Mouse (Mus musculus): ENCODE measurements around the gene Ror1.
A peak's percentile ranks its signal among the peaks of the same experiment; 100 is the strongest.

The Ror1 gene

DNA sequence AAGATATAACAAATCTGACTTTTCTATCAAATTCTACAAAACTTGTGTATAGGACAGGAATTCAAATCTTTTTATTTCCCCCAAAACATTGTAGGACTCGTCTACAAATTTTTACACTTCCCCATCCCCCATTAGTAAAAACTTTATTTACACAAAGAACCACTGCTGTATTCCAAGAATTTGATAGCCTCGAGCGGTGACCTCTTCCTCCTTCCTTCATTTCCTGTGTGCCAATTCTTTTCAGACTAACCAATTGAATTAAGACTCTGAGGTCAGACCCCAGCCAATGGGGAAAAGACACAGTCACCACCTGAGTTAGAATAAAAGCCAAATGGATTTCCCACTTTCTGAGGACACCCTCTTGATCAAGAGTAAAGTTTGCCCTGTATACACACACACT lies 302.5 kb downstream of the Ror1 start:
- no peak for DNase-seq

DNA sequence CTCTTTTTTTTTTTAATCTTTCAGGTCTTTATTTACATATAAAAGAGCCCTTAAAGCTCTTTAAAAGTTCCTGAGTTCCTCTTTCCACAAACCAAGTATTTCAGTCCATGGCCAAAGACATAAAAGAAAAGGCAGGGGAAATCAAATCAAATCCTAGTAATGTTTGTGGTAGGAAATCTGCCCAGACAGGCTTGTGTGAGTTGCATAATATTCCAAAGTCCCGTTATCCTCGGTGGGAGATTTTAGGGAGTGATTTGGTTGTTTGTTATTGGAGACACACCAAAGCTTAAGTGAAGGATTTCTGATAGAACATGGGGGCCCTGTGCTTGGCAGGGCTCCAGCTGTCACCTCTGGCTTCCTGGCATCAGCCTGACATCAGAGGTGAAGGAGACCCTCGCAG lies 305.5 kb downstream of the Ror1 start:
- no peak for DNase-seq

DNA sequence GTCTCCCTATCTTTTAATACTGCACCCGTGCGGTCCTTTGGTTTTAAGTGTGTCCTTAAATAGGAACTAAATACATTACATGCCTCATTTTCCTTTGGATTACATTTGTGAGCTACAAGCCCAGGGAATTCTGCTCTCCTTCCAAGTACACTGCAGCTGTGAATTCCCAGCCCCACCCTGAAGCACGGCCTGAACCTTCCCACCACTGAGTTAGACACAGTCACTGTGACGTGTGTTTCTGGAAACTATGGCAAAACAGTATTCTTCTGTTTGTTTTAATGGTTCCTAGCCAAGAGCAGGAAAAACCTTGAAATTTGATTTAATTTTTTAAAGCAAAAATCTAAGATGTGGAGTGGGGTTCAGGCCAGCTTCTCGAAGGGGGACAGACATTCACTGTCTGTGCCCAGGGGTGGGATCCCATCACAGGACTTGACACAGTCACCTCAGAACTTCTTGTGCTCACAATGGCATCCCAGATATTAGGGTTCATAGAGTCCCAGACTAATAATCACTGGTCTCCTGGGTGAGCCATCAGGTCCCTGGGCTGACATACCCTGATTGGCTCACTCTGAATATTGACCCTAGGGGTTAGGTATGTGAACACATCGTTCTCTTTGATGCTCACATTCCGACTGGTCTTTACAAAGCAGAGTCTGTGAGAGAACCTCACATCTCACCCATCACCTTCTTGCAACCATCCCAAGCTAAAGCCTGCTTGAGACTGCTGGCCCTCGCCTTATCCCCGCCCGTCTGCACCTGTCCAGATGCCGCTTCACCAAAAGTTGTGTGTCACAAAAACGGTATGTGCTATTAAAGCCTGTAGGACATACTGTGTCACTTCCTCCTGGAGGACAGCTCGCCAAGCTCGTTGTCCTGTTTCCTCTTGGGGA lies 306.2 kb downstream of the Ror1 start:
- no peak for DNase-seq

DNA sequence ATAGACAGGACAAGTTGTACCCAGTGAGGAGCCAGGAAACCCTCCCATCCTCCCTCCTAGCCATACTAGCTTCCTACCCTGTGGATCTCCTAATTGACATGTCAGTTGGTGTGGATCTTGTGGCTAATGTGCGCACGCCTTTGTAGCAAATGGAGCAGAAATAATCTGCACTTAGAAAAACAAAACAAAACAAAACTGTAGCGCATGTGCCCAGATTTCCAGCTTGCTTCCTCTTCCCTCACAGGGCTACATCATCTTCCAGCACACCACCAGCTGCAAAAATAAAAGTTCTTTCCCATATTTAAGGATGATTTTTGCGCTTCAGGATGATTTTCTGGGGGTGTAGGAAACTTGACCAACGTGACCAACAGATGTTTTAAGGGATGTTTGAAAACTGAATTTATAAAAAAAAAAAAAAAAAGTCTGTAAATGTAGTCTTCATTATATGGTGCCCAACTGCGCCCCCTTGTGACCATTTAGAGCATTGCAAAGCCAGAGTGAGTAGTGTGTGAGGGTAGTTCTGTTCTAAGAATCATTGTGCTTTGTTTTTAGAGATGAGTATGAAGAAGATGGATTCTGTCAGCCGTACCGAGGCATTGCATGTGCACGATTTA lies 311.8 kb downstream of the Ror1 start:
- peak; percentile 52 for DNase-seq

DNA sequence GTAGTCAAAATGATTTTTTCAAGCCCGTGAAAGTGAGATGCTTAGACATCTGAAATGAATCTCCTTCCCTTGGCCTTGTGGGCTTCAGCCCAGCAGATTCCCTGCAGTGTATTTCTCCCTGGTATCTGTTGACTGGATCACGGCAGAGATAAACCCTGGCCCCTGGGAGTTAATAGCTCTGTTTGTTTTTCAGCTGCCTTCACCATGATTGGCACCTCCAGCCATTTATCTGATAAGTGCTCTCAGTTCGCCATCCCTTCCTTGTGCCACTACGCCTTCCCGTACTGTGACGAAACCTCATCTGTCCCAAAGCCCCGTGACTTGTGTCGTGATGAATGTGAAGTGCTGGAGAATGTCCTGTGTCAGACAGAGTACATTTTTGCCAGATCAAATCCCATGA lies 313.9 kb downstream of the Ror1 start:
- no peak for DNase-seq

DNA sequence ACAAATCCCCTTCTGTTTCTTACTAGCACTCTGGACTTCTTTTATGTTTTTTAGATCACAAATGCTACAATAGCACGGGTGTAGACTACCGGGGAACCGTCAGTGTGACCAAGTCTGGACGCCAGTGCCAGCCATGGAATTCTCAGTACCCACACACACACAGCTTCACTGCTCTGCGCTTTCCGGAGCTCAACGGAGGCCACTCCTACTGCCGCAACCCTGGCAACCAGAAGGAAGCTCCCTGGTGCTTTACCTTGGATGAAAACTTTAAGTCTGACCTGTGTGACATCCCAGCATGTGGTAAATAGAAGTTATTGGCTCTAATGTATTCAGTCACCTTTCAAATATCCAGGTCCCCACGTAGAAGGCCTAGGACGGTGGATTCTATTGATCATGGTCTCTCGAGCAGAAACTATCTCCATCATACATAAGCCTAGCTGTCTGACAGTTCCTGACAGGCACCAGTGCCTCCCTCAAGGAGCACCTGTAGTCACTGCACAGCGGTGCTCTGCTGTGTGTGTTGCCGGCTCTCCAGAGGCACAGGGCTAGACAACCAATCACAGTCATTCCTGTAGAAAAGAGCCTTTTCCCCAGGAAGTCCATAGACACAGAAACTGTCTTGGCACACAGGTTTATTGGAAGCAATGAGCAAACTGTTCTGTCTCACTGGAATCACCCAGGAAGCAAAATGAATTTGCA lies 316.4 kb downstream of the Ror1 start:
- DNase-seq = no peak

DNA sequence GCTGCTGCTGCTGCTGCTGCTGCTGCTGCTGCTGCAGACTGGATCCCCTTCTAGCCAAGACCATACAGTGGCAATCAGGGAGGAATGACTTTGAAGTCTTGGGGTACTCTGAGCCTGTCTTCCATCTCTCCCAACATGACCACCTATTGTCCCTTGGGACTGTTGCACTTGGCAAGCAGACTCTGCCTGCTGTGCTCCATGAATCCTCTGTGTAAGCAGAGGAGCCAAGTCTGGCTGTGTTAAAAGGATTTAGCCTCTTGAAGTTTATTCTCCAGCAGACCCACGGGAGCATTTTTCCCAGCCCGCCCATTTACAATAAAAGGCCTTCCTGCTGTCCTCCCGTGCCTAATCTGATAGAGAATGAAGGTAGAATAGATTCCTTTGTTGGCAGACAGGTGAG lies 327.2 kb downstream of the Ror1 start:
- no peak for DNase-seq

DNA sequence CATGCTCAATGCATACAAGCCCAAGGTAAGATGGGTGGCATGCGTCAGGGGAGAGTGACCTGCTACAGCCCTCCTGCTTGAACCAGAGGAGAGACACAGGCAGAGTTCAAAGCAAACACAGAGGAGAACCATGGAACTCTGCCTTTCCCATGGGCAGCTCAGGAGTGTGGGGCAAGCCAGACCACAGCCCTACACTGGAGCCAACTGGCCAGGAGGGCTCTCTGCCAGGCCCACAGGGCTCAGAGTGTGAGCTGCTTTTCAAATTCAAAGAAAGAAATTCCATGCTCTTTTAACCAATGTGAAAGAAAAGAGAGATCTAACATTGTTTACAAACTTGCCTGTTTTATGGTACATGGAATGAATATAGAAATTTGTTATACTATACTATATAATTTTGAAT lies 330.5 kb downstream of the Ror1 start:
- DNase-seq = no peak

DNA sequence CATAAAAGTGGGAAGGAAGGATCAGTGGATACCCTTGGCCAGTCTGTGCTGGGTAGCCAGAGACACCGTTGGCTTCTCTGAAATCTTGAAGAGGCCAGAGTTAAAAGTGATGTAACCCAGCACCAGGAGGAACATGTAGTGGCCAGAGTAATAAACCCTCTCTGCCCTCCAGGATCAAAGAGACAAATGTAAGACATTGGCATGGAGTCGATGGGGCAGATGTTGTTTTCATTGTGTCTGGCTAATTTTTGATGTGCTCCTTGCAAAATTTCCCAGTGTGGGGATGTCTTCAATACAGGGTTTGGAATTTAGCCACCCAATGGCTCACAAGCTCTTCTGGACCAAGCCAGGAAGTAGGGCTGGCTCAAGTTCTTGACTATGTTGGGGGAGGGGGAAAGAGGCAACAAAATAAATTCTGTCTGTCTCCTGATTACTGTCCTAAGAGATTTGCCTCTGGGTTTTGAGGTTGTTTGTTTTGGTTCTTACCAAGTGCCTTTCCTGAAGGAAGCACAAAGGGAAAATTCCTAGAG lies 333.8 kb downstream of the Ror1 start:
- DNase-seq = no peak

DNA sequence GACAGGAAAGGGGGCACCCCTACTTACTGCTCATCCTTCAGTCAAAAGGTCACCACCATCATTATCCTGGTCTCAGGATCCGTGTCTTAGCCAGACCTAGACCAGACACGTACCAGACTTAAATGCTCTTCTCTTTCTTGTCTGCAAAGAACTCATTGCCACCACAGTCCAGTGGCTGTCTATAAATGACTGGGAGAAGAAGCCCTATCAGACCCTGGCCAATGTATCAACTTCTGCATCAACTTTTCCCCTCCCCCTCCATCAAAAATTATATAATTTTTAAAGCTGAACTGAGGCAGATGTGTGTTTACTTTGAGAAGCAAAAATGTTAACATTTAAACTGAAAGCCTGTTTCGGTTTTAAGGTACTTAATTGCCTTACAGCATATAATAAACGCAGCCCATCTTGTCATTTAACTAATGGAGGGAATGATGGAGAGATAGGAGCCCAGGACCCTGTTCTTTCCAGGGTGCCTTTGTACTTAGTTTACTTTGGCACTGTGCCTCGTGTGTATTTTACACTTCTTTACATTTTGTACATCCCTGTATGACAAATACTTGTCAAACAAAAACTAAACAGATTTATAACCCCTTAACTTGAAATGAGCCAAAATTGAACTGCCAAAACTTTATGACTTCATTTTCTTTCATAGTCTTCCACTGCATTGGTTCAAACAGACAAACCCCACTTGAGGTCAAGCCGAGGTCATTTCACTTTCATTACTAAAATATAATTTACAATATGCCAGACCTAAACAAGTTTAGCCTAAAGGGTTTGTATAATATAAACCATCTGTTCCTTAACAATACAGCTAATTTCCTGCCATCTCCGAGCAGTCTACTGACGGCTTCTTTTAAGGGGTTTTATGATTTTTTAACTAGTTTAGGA lies 339.9 kb downstream of the Ror1 start:
- no peak for DNase-seq

DNA sequence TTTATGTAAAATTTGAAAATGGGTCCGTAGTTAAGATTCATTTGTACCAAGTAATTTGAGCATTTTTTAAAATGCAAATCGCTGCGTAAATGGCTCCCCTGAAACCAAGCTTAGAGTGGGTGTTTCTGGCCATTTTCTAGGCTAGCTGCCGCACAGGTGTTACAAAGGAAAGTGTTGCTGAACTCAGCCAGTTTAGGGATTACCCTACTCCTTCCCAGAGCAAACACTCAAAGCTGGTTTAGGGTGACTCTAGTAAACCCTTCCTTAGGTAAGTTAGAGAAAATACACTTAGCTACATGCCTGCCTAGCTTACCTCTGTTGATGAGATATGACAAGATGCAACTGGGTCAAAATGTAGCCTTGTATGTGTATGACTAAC lies 340.6 kb downstream of the Ror1 start:
- no peak for DNase-seq

DNA sequence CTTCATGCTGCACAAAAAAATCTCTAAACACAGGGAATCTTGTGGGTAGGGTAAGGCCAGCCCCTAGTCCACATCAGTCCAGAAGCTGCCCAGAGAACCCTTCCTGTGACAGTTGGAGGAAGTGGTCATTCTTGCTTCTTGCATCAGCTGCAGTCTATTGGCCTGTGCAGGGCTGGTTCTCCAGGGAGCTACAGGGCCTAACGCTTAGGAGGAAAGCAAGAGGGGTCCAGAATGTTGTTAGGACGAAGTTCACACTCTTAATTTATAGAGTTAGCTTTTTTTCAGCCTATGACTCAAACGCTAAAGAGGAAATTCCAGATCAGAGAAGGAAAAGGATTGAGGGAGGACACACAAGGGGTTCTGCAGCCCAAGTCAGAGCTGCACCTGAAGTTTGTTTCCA lies 351.3 kb downstream of the Ror1 start:
- DNase-seq = no peak

DNA sequence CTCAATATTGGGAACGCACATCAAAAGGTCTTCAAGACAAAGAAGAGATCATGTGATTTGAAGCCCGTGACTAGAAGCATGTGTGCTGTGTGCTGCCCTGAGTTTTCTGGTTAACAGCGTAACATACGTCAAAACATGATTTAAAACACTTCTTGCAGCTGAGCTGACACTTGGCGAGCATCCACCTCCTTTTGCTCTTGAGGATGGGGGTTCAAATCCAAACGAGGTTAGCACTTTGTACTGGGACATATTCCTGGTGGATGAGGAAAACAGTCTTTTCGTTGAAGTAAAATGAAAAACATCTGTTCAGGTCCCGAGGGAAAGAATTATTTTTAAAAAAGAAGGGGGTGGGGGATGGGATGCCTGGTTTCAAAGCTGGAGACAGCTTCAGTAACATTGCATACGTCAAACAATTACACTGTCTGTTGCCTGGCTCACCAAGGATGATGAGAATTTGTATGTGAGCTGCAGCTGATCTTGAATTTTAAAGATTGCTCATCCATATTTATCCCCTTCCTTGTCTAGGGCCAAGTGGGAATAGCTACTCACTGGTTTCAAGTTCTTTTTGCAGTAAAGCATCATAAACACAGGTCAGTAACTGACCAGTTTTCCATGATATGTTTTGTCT lies 367.0 kb downstream of the Ror1 start:
- DNase-seq = no peak

DNA sequence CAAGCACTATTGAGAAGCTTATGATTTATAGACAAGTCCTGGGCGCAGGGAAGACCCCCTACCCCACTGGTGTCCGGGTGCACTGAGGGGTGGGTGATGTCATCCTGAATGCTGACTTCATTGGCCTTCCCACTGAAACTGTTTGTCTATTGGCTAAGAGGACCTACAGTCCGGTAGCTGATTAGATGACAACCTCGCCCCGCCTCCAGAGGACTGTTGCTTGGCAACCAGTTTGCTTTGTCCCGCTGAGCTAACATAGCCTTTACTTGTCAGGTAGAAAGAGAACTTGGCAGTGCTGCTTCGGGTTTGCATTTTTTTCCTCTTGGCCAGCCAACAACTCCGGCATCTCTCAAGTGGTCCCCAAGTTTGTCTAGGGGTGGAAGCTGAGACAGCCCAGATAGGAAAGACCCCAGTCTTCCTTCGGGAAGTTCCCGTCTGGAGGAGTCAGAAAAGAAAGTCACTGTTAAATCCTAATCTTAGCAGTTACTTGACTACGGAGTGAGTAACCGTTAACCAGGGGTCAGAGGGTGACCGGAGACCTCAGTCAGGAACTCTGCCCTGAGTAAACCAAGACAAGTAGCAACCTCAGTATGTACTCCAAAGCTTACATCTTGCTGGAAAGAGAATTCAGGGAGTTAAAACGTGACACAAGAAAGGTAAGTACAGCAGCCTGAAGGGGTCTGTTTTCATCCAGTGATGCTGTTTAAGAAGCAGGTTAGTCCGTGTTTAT lies 383.2 kb downstream of the Ror1 start, which contains the start of gene Ube2u:
TSS of gene Ube2u (plus strand) at position 258 of the 730 bp plus-strand sequence.
- DNase-seq = no peak

DNA sequence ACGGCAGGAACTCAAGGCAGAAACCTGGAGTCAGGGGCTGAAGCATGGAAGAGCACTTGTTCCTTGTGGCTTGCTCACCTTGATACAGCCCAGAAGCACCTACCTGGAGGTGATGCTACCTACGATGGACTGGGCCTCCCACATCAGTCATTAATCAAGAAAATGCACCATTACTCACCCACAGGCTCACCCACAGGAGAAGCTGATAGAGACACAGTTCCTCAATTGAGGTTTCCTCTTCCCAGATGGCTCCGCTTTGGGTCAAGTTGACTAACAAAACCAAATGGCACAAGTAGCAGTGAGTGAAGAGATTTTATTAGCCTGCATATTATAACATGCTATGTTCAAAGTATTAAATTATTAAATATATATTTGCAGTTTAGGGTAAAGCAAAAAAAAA lies 392.9 kb downstream of the Ror1 start:
- no peak for DNase-seq

All from thymus, postnatal 14 days (tissue).